ENCODE assay signal across 8 mouse cellular contexts in genomic region chr8:111597310-111597709, GRCm38 (mm10). TPM values are rescaled to one million over a fixed set of nuclear protein-coding genes. Genes with fewer than 3 reads are reported as not detected.
DNase-seq lines count a peak whose midpoint lies in the region.
"Had no signal": no experiment of that assay in that cellular context is flagged by ENCODE, and none has a peak within 500 bp of the region (broad histone marks: within the 10 kb centered on the region; RNA-seq: fewer than 3 reads in every experiment).

No protein-coding gene starts in this region.

- peak; percentile 24 for DNase-seq in ovary, postnatal 14 days (ENCODE audit: low spot score)
- no peak for DNase-seq in ovary, postnatal 36 days (ENCODE audit: low spot score)
- DNase-seq in heart, adult 9 months (ENCODE audit: low spot score in 2 of 2), result peak; percentile 66 to 76
- peak; percentile 68 for DNase-seq in kidney, postnatal 14 days
- peak; percentile 29 for DNase-seq in yolk sac, embryonic 10.5 days (ENCODE audit: low spot score)
- DNase-seq in gastrocnemius, postnatal 10 days, result no peak
- DNase-seq in spleen, postnatal 36 days (ENCODE audit: low spot score in 2 of 2), result no peak
- DNase-seq: liver, embryonic 13.5 days had no signal

RNA-seq across cellular contexts. Expression of gene Ldhd, which starts 32.9 kb away (rescaled TPM):
- 1 to 10 TPM; 7.9 to 8.2 TPM for total RNA-seq in gastrocnemius, postnatal 10 days (2021)

RNA-seq across cellular contexts. Expression of gene Zfp1, which starts 45.9 kb away (rescaled TPM):
- 10 to 100 TPM in 1 of 2 experiments, 1 to 10 TPM in 1; 7.7 to 11.6 TPM for total RNA-seq in gastrocnemius, postnatal 10 days (2021)

Comparison
In these comparisons a context has a peak if more than half of its experiments do, and no peak if none do; other contexts are left out.
1. DNase-seq: peak in ovary, postnatal 14 days (single experiment), heart, adult 9 months (2 of 2), kidney, postnatal 14 days (single experiment) and yolk sac, embryonic 10.5 days (single experiment); none in ovary, postnatal 36 days (single experiment), gastrocnemius, postnatal 10 days (single experiment) and spleen, postnatal 36 days (0 of 2).